In the genomic region with DNA sequence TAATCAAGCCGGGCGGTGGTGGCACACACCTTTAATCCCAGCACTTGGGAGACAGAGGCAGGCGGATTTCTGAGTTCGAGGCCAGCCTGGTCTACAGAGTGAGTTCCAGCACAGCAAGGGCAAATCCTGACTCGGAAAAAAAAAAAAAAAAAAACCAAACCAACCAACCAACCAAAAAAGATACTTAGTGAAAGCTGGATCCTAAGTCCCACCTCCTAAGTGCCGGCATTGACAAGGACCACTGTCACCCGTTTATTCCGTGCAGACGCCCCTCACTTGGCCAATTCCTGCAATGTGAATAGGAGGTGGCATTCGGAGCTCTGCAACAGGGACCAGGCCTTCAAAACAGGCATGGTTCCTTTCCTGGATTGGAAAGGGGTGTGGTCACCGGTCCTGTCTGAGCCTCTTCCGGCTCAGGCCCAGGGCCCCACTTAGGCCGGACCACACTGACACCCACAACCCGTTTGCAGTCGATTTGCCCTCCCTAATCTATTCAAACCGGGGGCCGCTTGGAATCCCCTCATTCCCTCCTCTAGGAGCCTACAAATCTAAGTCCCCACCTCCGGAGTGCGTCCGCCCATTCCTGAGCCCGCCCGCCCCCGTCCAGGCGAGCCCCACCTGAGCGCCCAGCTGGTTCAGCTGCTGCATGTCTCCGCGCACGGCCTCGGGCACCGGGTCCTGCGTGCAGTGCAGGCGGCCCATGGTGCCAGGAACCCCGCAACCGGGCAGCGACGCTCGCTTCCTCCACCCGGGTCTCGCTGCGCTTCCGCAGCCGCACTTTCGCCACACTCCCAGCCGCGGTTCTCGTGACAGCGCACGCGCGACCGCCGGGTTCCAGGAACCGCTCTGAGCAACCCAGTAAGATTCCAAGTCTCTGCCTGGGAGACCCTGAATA, we compare ENCODE assay signal across 8 mouse cellular contexts. TPM values are rescaled to one million over a fixed set of nuclear protein-coding genes. Genes with fewer than 3 reads are reported as not detected.
DNase-seq lines count a peak whose midpoint lies in the region; ATAC-seq and TF ChIP-seq lines count a peak whose summit lies in the region.

A gene (minus strand): TSS at position 806 of the 895 bp plus-strand sequence.

- DNase-seq in ES-E14 (ENCODE audit: low read depth, low spot score), result no peak
- DNase-seq in cerebellum, adult 18-20 months, result peak; percentile 87 to 95
- peak; percentile 92 for DNase-seq in forebrain, postnatal 0 days
- DNase-seq in heart, postnatal 36 days, result peak; percentile 94 to 96
- DNase-seq in layer of hippocampus, adult 2 months (ENCODE audit: low spot score in 2 of 2), result peak; percentile 74 to 87
- peak; percentile 86 for DNase-seq in lung, adult 2 months
- DNase-seq in testis, postnatal 10 days (ENCODE audit: low spot score), result peak; percentile 92

- intact Hi-C loops in heart, postnatal 36 days (cut with DNase I), result loop anchor here (1.0 kb wide), 1 partner anchor 17 kb away; a partner anchor contains a TSS

- H3K9me3 ChIP-seq in ES-E14 (ENCODE audit: control insufficient read depth, insufficient read depth, low read depth, low read length), result no peaks in the 10 kb centered on the region
- no peaks in the 10 kb centered on the region for H3K9me3 ChIP-seq in forebrain, postnatal 0 days (ENCODE audit: low read length)
- no peaks in the 10 kb centered on the region for H3K9me3 ChIP-seq in neural tube, embryonic 15.5 days (replicated peaks)

- H3K4me1 ChIP-seq in ES-E14 (ENCODE audit: control insufficient read depth in 2 of 2, insufficient read depth in 2 of 2, low read length in 2 of 2, poor library complexity in 1 of 2), result no peaks in the 10 kb centered on the region; a peak in 2 of 4 replicates
- 0 out of 2 replicates have a peak, but pooled peaks cover 7% of the 10 kb centered on the region for H3K4me1 ChIP-seq in forebrain, postnatal 0 days (ENCODE audit: insufficient read depth)
- no peaks in the 10 kb centered on the region; the same call in 1 of the 2 replicates for H3K4me1 ChIP-seq in lung, adult 2 months (ENCODE audit: control insufficient read depth, insufficient read depth, low read length)
- H3K4me1 ChIP-seq in neural tube, embryonic 15.5 days, result peaks cover 30% of the 10 kb centered on the region

- peak; percentile 95 for ATAC-seq in forebrain, postnatal 0 days
- ATAC-seq in neural tube, embryonic 15.5 days (ENCODE audit: low FRiP score), result peak; percentile 89

- TF ChIP-seq POLR2A in lung, adult 2 months (IDR thresholded peaks at IDR 0.05; ENCODE audit: borderline replicate concordance, extremely low read depth, low read depth, low read length), result peak; percentile 46; the same call in 1 of the 2 replicates

- H3K27me3 ChIP-seq in forebrain, postnatal 0 days (ENCODE audit: insufficient read depth, low read length), result no peaks in the 10 kb centered on the region
- no peaks in the 10 kb centered on the region for H3K27me3 ChIP-seq in neural tube, embryonic 15.5 days (replicated peaks)

- peak within 1 kb of the TSS; percentile 59 for H3K27ac ChIP-seq in ES-E14 (ENCODE audit: insufficient read depth, low read depth, low read length, poor library complexity, severe bottlenecking)
- H3K27ac ChIP-seq in forebrain, postnatal 0 days (ENCODE audit: low read depth, low read length), result peak within 1 kb of the TSS; percentile 88
- H3K27ac ChIP-seq in layer of hippocampus, adult 2 months, result peak within 1 kb of the TSS; percentile 95
- peak within 1 kb of the TSS; percentile 94 for H3K27ac ChIP-seq in neural tube, embryonic 15.5 days (replicated peaks)

- WGBS in forebrain, postnatal 0 days, result 7% methylated on average over 53 of the region's 53 CpGs
- 3% methylated on average over 53 of the region's 53 CpGs for WGBS in lung, adult 2 months
- WGBS in neural tube, embryonic 15.5 days, result 5% methylated on average over 53 of the region's 53 CpGs

- no peaks in the 10 kb centered on the region; the same call in 1 of the 2 replicates for H3K36me3 ChIP-seq in ES-E14 (ENCODE audit: control insufficient read depth, insufficient read depth, low read length, poor library complexity, severe bottlenecking)
- H3K36me3 ChIP-seq in forebrain, postnatal 0 days (ENCODE audit: insufficient read depth), result peaks cover 13% of the 10 kb centered on the region
- H3K36me3 ChIP-seq in neural tube, embryonic 15.5 days, result peaks cover 17% of the 10 kb centered on the region

- peak within 1 kb of the TSS; percentile 77 to 93 for H3K4me3 ChIP-seq in ES-E14 (ENCODE audit: insufficient read depth in 1 of 2, low read depth in 1 of 2, low read length in 2 of 2, poor library complexity in 1 of 2, severe bottlenecking in 1 of 2)
- H3K4me3 ChIP-seq in forebrain, postnatal 0 days (ENCODE audit: low read depth, low read length), result peak within 1 kb of the TSS; percentile 78
- peak within 1 kb of the TSS; percentile 76 for H3K4me3 ChIP-seq in layer of hippocampus, adult 2 months
- peak within 1 kb of the TSS; percentile 81 for H3K4me3 ChIP-seq in lung, adult 2 months (replicated peaks; ENCODE audit: extremely low read depth, low read depth, low read length)
- H3K4me3 ChIP-seq in neural tube, embryonic 15.5 days (replicated peaks), result peak within 1 kb of the TSS; percentile 88

- peak within 1 kb of the TSS; percentile 83 for H3K9ac ChIP-seq in ES-E14 (ENCODE audit: insufficient read depth, low read depth, low read length, poor library complexity, severe bottlenecking)
- H3K9ac ChIP-seq in forebrain, postnatal 0 days, result peak within 1 kb of the TSS; percentile 91
- peak within 1 kb of the TSS; percentile 97 for H3K9ac ChIP-seq in neural tube, embryonic 15.5 days (replicated peaks)

- no peak for TF ChIP-seq CTCF in forebrain, postnatal 0 days (IDR thresholded peaks at IDR 0.05; ENCODE audit: low read depth)
- TF ChIP-seq CTCF in layer of hippocampus, adult 2 months (conservative IDR thresholded peaks at IDR 0.05), result no peak
- TF ChIP-seq CTCF in lung, adult 2 months (IDR thresholded peaks at IDR 0.05; ENCODE audit: insufficient read depth, low read length), result no peak

- H3K4me2 ChIP-seq in forebrain, postnatal 0 days (ENCODE audit: low read depth), result peak within 1 kb of the TSS; percentile 58
- peak within 1 kb of the TSS; percentile 65 for H3K4me2 ChIP-seq in neural tube, embryonic 15.5 days

- in situ Hi-C loops in ES-E14 (cut with MboI; ENCODE audit: low sequenced_read_pairs in 2 of 2, unreplicated experiment in 2 of 2), result no loop called here

TF ChIP-seq in ES-E14, 5 proteins besides CTCF, POLR2A, EP300 and RAD21:
- TF ChIP-seq HCFC1 (IDR thresholded peaks at IDR 0.05; ENCODE audit: borderline replicate concordance, insufficient read depth, low read length) (peak; percentile 31; the same call in 1 of the 2 replicates), MAFK (IDR thresholded peaks at IDR 0.05; ENCODE audit: insufficient read depth, low read depth, low read length) (no peak), CHD2 (IDR thresholded peaks at IDR 0.05; ENCODE audit: low read depth, low read length) (no peak), ZNF384 (IDR thresholded peaks at IDR 0.05; ENCODE audit: low read depth, low read length) (peak; percentile 28; the same call in 1 of the 2 replicates), ZC3H11A (IDR thresholded peaks at IDR 0.05; ENCODE audit: borderline replicate concordance, low read depth, low read length) (peak; percentile 99)
TF ChIP-seq in ES-E14: peak in this region for 3.

RNA-seq across cellular contexts. Expression of the gene that starts here (rescaled TPM):
- total RNA-seq in ES-E14 (2012; rRNA removed), result 9.1 and 12.7 TPM in 2 replicates
- total RNA-seq in forebrain, postnatal 0 days (2014; rRNA removed), result 39.2 and 46.4 TPM in 2 replicates
- 105 and 116 TPM in 2 replicates for polyA plus RNA-seq in forebrain, postnatal 0 days (2015; fragmentation: Nextera tagmentation; extraction: Ambion mirVana)
- 10 to 100 TPM; 11.0 to 12.2 TPM for total RNA-seq in heart, postnatal 36 days (2021)
- 10 to 100 TPM; 25.2 to 31.0 TPM for total RNA-seq in layer of hippocampus, adult 2 months (2021)
- 15.0 and 20.5 TPM in 2 replicates for polyA plus RNA-seq in lung, adult 2 months (2012; rRNA removed)
- polyA plus RNA-seq in neural tube, embryonic 15.5 days (2015; fragmentation: Nextera tagmentation; extraction: Ambion mirVana), result 91.2 and 94.4 TPM in 2 replicates
